Mouse (Mus musculus): ENCODE results near the gene Abl2. TPM values are rescaled to one million over a fixed set of nuclear protein-coding genes. Genes with fewer than 3 reads are reported as not detected.

Abl2 gene
- polyA plus RNA-seq, 1 experiment from 2014 or later: 4.2 TPM

DNA sequence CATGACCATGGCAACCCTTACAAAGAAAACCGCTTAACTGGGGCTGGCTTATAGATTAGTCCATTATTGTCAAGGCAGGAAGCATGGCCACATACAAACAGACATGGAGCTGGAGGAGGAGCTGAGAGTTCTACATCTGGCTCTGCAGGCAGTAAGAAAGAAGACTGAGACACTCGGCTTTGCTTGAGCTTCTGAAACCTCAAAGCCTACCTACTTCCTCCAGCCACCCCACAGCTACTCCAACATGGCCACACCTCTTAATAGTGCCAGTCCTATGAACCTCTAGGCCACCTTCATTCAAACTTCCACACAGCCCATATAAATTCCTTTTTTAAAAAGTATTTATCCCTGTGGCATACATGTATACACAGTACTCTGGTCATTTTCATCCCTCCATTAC lies 21.6 kb upstream of the Abl2 start:
- WGBS: 57% methylated on average over 2 of the region's 2 CpGs
- no peaks in the 10 kb centered on the region for H3K4me1 ChIP-seq (ENCODE audit: control insufficient read depth in 2 of 2, insufficient read depth in 2 of 2, low read length in 2 of 2)
- ATAC-seq (ENCODE audit: insufficient number of reproducible peaks, insufficient read depth, low FRiP score, low read depth): no peak

DNA sequence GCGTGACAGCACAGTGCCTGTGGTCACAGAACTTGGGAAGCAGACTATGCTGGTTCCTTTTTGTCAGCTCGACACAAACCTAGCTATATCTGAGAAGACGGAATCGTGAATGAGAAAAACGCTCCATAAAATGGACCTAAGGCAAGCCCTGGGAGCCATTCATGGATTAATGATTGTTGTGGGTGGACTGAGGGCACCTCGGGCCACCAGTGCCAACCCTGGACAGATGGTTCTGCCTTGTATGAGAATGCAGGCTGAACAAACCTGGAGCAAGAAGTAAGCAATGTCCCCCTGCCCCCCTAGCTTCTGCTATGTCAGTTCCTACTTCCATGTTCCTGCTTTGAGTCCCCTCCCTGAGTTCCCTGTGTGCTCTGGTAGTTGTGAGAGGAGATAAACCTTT lies 20.9 kb upstream of the Abl2 start:
- Histone ChIP-seq H3K9ac (ENCODE audit: low read length) (no peak overlapping the region), H3K4me1 (ENCODE audit: control insufficient read depth in 2 of 2, insufficient read depth in 2 of 2, low read length in 2 of 2) (no peaks in the 10 kb centered on the region), H3K36me3 (ENCODE audit: control insufficient read depth, insufficient read depth, low read length) (no peaks in the 10 kb centered on the region), H3K4me2 (ENCODE audit: low read length) (no peak overlapping the region), H3K4me3 (ENCODE audit: control insufficient read depth in 1 of 2, insufficient read depth in 1 of 2, low read depth in 1 of 2, low read length in 2 of 2) (no peak overlapping the region), H3K9me3 (ENCODE audit: control insufficient read depth, low read length) (no peaks in the 10 kb centered on the region), H3K27me3 (ENCODE audit: control insufficient read depth, insufficient read depth, low read length) (no peaks in the 10 kb centered on the region), H3K27ac (replicated peaks in 1 of 2; ENCODE audit: control insufficient read depth in 1 of 2, insufficient read depth in 1 of 2, low read depth in 2 of 2, low read length in 2 of 2) (no peak overlapping the region)
- no peak for ATAC-seq (ENCODE audit: insufficient number of reproducible peaks, insufficient read depth, low FRiP score, low read depth)
- 79% methylated on average over 6 of the region's 6 CpGs for WGBS

More for the DNA sequence above, 21.6 kb upstream of the Abl2 start:
- no peak overlapping the region for H3K27ac ChIP-seq (replicated peaks in 1 of 2; ENCODE audit: control insufficient read depth in 1 of 2, insufficient read depth in 1 of 2, low read depth in 2 of 2, low read length in 2 of 2)
- H3K4me2 ChIP-seq (ENCODE audit: low read length): no peak overlapping the region
- no peak overlapping the region for H3K4me3 ChIP-seq (ENCODE audit: control insufficient read depth in 1 of 2, insufficient read depth in 1 of 2, low read depth in 1 of 2, low read length in 2 of 2)
- H3K9ac ChIP-seq (ENCODE audit: low read length): no peak overlapping the region
- H3K27me3 ChIP-seq (ENCODE audit: control insufficient read depth, insufficient read depth, low read length): no peaks in the 10 kb centered on the region
- H3K9me3 ChIP-seq (ENCODE audit: control insufficient read depth, low read length): no peaks in the 10 kb centered on the region
- H3K36me3 ChIP-seq (ENCODE audit: control insufficient read depth, insufficient read depth, low read length): no peaks in the 10 kb centered on the region

DNA sequence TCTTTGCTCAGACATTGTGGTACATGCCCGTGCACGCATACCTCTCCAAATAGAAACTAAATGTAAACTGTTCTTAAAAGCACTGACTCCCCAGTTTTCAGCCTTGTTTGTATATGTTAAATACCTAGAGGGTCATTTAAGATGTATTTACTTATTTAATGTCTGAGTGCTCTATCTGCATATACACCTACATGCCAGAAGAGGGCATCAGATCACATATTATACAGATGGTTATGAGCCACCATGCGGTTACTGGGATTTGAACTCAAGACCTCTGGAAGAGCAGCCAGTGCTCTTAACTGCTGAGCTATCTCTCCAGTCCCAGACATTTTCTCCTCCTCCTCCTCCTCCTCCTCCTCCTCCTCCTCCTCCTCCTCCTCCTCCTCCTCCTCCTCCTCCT lies 20.2 kb upstream of the Abl2 start:
- Histone ChIP-seq H3K27ac (replicated peaks in 1 of 2; ENCODE audit: control insufficient read depth in 1 of 2, insufficient read depth in 1 of 2, low read depth in 2 of 2, low read length in 2 of 2) (no peak overlapping the region), H3K36me3 (ENCODE audit: control insufficient read depth, insufficient read depth, low read length) (no peaks in the 10 kb centered on the region), H3K4me3 (ENCODE audit: control insufficient read depth in 1 of 2, insufficient read depth in 1 of 2, low read depth in 1 of 2, low read length in 2 of 2) (no peak overlapping the region), H3K4me2 (ENCODE audit: low read length) (no peak overlapping the region), H3K9me3 (ENCODE audit: control insufficient read depth, low read length) (no peaks in the 10 kb centered on the region), H3K4me1 (ENCODE audit: control insufficient read depth in 2 of 2, insufficient read depth in 2 of 2, low read length in 2 of 2) (no peaks in the 10 kb centered on the region), H3K9ac (ENCODE audit: low read length) (no peak overlapping the region), H3K27me3 (ENCODE audit: control insufficient read depth, insufficient read depth, low read length) (no peaks in the 10 kb centered on the region)
- ATAC-seq (ENCODE audit: insufficient number of reproducible peaks, insufficient read depth, low FRiP score, low read depth): no peak
- 71% methylated on average over 3 of the region's 3 CpGs for WGBS

DNA sequence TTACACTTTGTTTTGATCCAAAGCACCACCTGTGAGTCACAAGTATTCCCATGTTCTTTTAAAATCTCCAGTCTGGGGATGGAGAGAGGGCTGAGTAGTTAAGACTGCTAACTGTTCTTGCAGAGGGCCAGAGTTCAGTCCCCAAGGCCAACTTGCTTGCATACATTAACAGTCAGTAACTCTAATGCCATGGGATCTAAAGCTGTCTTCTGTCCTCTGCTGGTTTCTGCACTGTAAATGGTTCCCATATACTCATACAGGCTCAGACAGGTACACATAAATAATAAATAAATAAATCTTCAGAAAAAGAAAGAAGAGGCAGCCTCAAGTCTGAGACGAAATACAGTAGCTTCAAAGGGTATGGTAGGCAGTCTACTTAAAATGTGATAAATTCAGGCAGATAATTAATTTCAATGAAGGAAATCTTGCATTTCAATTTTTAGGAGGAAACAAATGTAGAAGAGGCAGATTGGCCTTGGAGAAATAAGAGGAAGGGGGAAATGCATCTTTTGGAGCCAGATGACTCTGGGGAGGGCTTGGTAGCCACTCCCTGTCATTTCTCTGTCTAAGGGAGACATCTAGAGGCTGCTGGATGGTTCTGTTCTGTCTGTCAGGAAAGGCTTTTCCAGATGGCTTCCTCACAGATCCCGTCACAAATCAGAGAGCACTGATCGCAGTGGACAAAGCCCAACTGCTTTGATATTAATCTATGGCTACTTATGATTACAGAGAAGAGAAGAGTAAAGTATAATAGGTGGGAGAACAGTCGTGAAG lies 18.6 kb upstream of the Abl2 start:
- ATAC-seq (ENCODE audit: insufficient number of reproducible peaks, insufficient read depth, low FRiP score, low read depth): no peak
- no peaks in the 10 kb centered on the region for H3K4me1 ChIP-seq (ENCODE audit: control insufficient read depth in 2 of 2, insufficient read depth in 2 of 2, low read length in 2 of 2)
- no peak overlapping the region for H3K27ac ChIP-seq (replicated peaks in 1 of 2; ENCODE audit: control insufficient read depth in 1 of 2, insufficient read depth in 1 of 2, low read depth in 2 of 2, low read length in 2 of 2)
- WGBS: 45% methylated on average over 4 of the region's 4 CpGs
- H3K4me3 ChIP-seq (ENCODE audit: control insufficient read depth in 1 of 2, insufficient read depth in 1 of 2, low read depth in 1 of 2, low read length in 2 of 2): no peak overlapping the region
- H3K27me3 ChIP-seq (ENCODE audit: control insufficient read depth, insufficient read depth, low read length): no peaks in the 10 kb centered on the region
- no peaks in the 10 kb centered on the region for H3K36me3 ChIP-seq (ENCODE audit: control insufficient read depth, insufficient read depth, low read length)
- H3K9ac ChIP-seq (ENCODE audit: low read length): no peak overlapping the region
- no peak overlapping the region for H3K4me2 ChIP-seq (ENCODE audit: low read length)
- no peaks in the 10 kb centered on the region for H3K9me3 ChIP-seq (ENCODE audit: control insufficient read depth, low read length)

DNA sequence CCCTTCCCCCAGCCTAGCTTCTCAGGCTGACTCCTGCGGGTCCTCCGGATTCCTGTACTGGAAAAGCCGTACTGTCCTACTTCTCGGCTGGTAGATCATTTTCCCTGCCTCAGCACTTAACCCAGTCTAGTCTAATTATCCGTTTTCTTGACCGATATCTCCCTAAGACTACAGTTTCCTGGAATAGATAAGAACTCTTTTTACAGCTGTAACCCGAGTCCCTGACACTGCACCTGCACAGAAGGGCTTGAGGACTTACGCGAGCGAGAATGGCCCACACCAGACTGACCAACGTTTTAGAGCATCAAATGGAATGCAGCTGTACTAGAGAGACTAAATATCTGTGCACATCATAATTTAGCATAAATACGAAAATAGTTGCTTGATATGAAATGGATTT lies 14.6 kb upstream of the Abl2 start:
- no peaks in the 10 kb centered on the region for H3K9me3 ChIP-seq (ENCODE audit: control insufficient read depth, low read length)
- no peak overlapping the region for H3K9ac ChIP-seq (ENCODE audit: low read length)
- no peak for ATAC-seq (ENCODE audit: insufficient number of reproducible peaks, insufficient read depth, low FRiP score, low read depth)
- H3K27ac ChIP-seq (replicated peaks in 1 of 2; ENCODE audit: control insufficient read depth in 1 of 2, insufficient read depth in 1 of 2, low read depth in 2 of 2, low read length in 2 of 2): no peak overlapping the region
- peak overlapping the region; percentile 45 for H3K4me2 ChIP-seq (ENCODE audit: low read length)
- 15% methylated on average over 12 of the region's 12 CpGs for WGBS
- no peaks in the 10 kb centered on the region for H3K4me1 ChIP-seq (ENCODE audit: control insufficient read depth in 2 of 2, insufficient read depth in 2 of 2, low read length in 2 of 2)
- no peaks in the 10 kb centered on the region for H3K36me3 ChIP-seq (ENCODE audit: control insufficient read depth, insufficient read depth, low read length)
- H3K27me3 ChIP-seq (ENCODE audit: control insufficient read depth, insufficient read depth, low read length): no peaks in the 10 kb centered on the region
- H3K4me3 ChIP-seq (ENCODE audit: control insufficient read depth in 1 of 2, insufficient read depth in 1 of 2, low read depth in 1 of 2, low read length in 2 of 2): no peak overlapping the region; a peak in 1 of 4 replicates

DNA sequence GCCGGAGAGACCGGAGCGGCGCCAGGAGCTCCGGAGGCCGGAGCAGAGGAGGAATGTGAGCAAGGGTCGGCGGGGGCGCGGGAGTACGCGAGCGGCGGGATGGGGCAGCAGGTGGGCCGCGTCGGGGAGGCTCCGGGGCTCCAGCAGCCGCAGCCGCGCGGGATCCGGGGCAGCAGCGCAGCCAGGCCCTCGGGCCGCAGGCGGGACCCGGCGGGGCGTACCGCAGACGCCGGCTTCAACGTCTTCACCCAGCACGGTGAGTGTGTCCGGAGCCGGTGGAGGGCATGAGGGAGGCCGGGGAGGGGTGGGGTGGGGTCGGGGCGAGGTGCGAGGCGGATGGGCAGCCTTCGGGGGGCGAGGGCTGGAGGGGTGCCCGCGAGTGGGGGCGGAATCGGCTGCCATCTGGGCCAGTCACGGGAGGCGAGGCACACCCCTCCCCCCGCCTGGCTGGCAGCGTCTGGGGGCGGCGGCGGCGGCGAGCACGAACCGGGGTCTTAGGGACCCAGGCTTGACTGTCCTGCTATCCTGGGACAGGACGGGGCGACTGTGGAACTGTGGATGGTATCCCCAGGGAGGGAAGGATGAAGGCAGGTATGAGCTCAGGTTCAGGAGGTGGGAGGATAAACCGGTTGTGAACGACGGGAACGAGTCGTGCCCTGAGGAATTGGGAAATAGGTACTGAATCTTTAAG lies 509 bp downstream of the Abl2 start:
- Histone ChIP-seq H3K9ac (ENCODE audit: low read length) (peak overlapping the region; percentile 99), H3K36me3 (ENCODE audit: control insufficient read depth, insufficient read depth, low read length) (no peaks in the 10 kb centered on the region), H3K9me3 (ENCODE audit: control insufficient read depth, low read length) (no peaks in the 10 kb centered on the region), H3K4me2 (ENCODE audit: low read length) (peak overlapping the region; percentile 85), H3K4me1 (ENCODE audit: control insufficient read depth in 2 of 2, insufficient read depth in 2 of 2, low read length in 2 of 2) (no peaks in the 10 kb centered on the region), H3K27ac (replicated peaks in 1 of 2; ENCODE audit: control insufficient read depth in 1 of 2, insufficient read depth in 1 of 2, low read depth in 2 of 2, low read length in 2 of 2) (peak overlapping the region; percentile 72 to 91), H3K27me3 (ENCODE audit: control insufficient read depth, insufficient read depth, low read length) (no peaks in the 10 kb centered on the region), H3K4me3 (ENCODE audit: control insufficient read depth in 1 of 2, insufficient read depth in 1 of 2, low read depth in 1 of 2, low read length in 2 of 2) (peak overlapping the region; percentile 85 to 99)
- under 1% methylated on average over 56 of the region's 66 CpGs for WGBS
- ATAC-seq (ENCODE audit: insufficient number of reproducible peaks, insufficient read depth, low FRiP score, low read depth): peak; percentile 56

DNA sequence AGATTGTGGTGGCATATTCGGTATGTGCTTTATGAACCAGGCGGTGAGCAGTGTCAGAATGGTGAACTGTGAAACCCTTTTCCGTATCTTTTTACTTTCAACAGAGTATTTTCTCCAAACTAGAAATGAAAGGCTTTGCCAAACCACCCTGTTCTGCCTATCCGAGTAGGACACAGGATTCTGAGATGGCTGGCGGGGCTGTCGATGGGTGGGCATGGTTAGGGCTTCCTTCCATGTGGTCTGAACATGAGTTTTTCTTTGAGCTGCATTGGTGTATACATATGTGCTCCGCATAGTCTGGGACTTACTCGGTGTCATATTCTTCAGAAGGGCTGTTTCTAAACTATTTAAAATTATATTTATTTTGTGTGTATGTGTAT lies 1.0 kb downstream of the Abl2 start:
- H3K4me2 ChIP-seq (ENCODE audit: low read length): peak overlapping the region; percentile 85
- H3K4me3 ChIP-seq (ENCODE audit: control insufficient read depth in 1 of 2, insufficient read depth in 1 of 2, low read depth in 1 of 2, low read length in 2 of 2): peak overlapping the region; percentile 85 to 99
- WGBS: 17% methylated on average over 8 of the region's 8 CpGs
- H3K36me3 ChIP-seq (ENCODE audit: control insufficient read depth, insufficient read depth, low read length): no peaks in the 10 kb centered on the region
- no peaks in the 10 kb centered on the region for H3K9me3 ChIP-seq (ENCODE audit: control insufficient read depth, low read length)
- ATAC-seq (ENCODE audit: insufficient number of reproducible peaks, insufficient read depth, low FRiP score, low read depth): no peak
- no peaks in the 10 kb centered on the region for H3K27me3 ChIP-seq (ENCODE audit: control insufficient read depth, insufficient read depth, low read length)
- peak overlapping the region; percentile 99 for H3K9ac ChIP-seq (ENCODE audit: low read length)
- H3K27ac ChIP-seq (replicated peaks in 1 of 2; ENCODE audit: control insufficient read depth in 1 of 2, insufficient read depth in 1 of 2, low read depth in 2 of 2, low read length in 2 of 2): peak overlapping the region; percentile 53 to 91; a peak in 2 of 4 replicates
- H3K4me1 ChIP-seq (ENCODE audit: control insufficient read depth in 2 of 2, insufficient read depth in 2 of 2, low read length in 2 of 2): no peaks in the 10 kb centered on the region

Data from heart, embryonic 14.5 days (tissue).